Mouse (Mus musculus): ENCODE results near the gene Lipo1.
"Not testable (repeated sequence)": the region's sequence is repeated elsewhere in the genome, so short reads cannot be mapped to it uniquely, and the experiment has no call there.

Gene Lipo1

GRCm38 (mm10) chr19:33787359-33787758 lies at the start of gene Lipo1:
Gene Lipo1 (minus strand): TSS chr19:33787459.
- not testable (repeated sequence) for DNase-seq (ENCODE audit: low spot score in 2 of 2)

- no peak for DNase-seq (ENCODE audit: low spot score in 2 of 2)
Observed at GRCm38 (mm10) chr19:33786576-33787277, 532 bp downstream of the Lipo1 start.

- peak; percentile 3 to 9 for DNase-seq (ENCODE audit: low spot score in 2 of 2)
Observed at GRCm38 (mm10) chr19:33761287-33762086, 25.8 kb downstream of the Lipo1 start, which contains the start of gene Lipo3. Gene Lipo3 (minus strand): TSS chr19:33761951.

- DNase-seq (ENCODE audit: low spot score in 2 of 2): not testable (repeated sequence)
Observed at GRCm38 (mm10) chr19:33751259-33751658, 36.0 kb downstream of the Lipo1 start, which contains the start of gene Lipo2. Gene Lipo2 (minus strand): TSS chr19:33751359.

Measured in frontal cortex, postnatal 10 days (tissue).